Mouse (Mus musculus): ENCODE measurements around the gene Large1. TPM values are rescaled to one million over a fixed set of nuclear protein-coding genes. Genes with fewer than 3 reads are reported as not detected.

Gene Large1
- total RNA-seq, 1 experiment from 2014 or later = 4.3 TPM

DNA sequence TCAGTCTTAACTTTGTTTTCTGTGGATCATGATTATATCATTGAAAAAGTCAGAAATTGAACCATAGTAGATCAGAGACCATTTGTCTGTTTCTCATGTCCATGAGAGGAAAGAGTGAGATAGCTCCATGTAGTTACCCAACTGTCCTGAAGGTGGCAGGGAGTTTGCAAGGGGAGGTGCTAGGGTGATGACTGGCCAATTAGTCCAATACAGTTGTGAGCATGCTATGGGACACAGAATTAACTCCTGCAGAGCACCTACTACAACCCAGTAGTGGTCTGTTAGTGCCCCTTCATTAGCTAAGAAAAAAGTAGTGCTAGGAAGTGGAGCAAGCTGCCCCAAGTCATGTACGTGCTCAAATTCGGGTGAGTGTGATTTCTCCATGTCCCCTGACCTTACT is 520.2 kb downstream of the Large1 start:
- ATAC-seq (replicated peaks; ENCODE audit: low read depth, poor library complexity, severe bottlenecking) = peak; percentile 72; the same call in 1 of the 2 replicates

DNA sequence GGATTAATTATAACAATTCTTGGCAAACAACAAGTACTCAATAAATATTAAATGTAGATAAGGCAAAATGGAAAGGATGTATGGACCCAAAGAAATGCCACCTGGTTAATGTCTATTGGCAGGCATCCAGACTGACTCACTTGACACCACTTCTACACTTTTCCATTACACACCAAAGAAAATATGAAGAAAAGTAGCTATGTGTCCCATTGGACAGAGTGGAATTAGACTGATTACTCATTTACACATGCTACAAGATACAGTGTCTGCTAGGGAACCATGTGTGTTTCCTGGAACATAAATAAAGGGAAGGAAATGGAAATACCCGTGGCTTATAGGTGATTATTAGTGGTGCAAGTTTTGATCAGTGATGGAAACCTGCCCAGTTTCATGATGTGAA is 521.0 kb downstream of the Large1 start:
- no peak for ATAC-seq (replicated peaks; ENCODE audit: low read depth, poor library complexity, severe bottlenecking)

- ATAC-seq (replicated peaks; ENCODE audit: low read depth, poor library complexity, severe bottlenecking) = peak; percentile 61
Measured at GRCm38 (mm10) chr8:72817655-72818349, 535.5 kb downstream of the Large1 start.

DNA sequence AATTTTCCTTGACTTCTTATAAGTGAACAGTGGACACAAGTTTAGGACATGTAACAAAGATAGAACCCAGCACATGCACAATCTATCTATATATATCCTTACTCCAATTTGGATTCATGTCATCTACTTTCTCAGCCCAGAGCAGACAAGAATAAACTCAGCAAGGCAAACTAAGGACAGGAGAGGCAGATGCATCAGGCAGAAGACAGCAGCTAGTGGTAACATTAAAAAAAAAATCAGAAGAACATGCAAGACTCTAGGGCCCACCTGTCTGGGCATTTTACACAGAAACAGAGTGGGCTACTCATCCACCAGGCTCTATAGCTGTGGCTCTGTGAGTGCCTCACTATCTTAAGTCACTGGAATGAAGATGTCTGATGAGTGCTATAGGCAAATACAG is 536.7 kb downstream of the Large1 start:
- no peak for ATAC-seq (replicated peaks; ENCODE audit: low read depth, poor library complexity, severe bottlenecking)

DNA sequence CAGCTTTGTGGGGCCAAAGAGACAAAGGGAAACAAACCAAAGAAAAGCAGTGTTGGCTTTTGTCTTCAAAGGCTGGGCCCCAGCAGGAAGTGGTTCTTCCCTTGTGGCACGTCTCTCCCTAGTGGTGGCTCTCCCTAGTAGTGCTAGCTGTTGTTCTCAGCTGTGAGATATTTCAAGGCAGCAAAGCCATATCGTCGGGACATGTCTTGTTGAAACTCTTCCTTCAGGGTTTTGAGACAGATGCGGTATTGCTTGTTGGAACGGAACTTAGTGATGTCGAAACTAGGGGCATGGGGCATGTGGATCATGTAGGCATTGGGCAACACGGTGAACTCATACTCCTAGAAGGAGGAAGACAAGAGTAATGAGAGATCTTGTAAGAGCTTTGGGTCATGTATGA is 537.7 kb downstream of the Large1 start:
- ATAC-seq (replicated peaks; ENCODE audit: low read depth, poor library complexity, severe bottlenecking) = peak; percentile 92

DNA sequence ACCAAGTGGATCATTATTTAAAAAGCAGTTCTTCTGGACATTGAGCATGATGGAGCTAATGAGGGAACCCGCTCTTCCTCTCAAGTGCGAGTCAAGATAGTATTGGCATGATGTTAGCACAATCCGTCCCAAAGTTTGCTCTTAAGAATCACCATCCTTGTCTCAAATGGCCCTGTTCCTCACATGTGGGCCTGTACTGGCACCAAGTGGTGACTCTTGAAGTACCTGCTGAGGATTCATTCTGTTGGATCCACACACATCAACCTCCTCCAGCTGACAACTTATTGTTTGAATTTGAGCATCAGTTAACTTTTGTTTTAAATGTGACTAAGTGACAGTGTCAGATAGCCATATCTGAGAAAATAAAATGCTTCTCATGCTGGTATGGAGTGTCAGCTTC is 540.6 kb downstream of the Large1 start:
- ATAC-seq (replicated peaks; ENCODE audit: low read depth, poor library complexity, severe bottlenecking) = no peak

DNA sequence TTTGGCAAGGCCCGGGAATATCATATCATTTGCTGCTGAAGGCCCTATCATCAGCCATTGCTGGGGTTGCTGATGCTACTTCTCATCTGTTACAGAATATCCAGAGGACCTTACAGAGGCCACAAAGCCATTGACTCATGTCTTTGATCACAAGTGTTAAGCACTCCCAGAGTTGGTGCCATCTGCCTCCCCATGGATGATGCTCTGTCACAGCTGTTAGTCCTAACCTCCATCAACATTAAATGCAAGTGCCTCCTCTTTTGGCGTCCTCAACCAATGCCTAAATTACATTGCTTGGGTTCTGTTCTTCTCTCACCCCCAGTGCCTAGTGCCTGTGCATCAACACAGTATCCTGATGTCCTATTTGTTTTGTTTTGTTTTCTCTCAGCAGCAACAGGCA is 551.8 kb downstream of the Large1 start:
- no peak for ATAC-seq (replicated peaks; ENCODE audit: low read depth, poor library complexity, severe bottlenecking)

- no peak for ATAC-seq (replicated peaks; ENCODE audit: low read depth, poor library complexity, severe bottlenecking)
Measured at GRCm38 (mm10) chr8:72780644-72781043, 572.7 kb downstream of the Large1 start.

- ATAC-seq (replicated peaks; ENCODE audit: low read depth, poor library complexity, severe bottlenecking) = no peak
Measured at GRCm38 (mm10) chr8:72777797-72778196, 575.5 kb downstream of the Large1 start.

- ATAC-seq (replicated peaks; ENCODE audit: low read depth, poor library complexity, severe bottlenecking) = no peak
Measured at GRCm38 (mm10) chr8:72766777-72767176, 586.6 kb downstream of the Large1 start.

DNA sequence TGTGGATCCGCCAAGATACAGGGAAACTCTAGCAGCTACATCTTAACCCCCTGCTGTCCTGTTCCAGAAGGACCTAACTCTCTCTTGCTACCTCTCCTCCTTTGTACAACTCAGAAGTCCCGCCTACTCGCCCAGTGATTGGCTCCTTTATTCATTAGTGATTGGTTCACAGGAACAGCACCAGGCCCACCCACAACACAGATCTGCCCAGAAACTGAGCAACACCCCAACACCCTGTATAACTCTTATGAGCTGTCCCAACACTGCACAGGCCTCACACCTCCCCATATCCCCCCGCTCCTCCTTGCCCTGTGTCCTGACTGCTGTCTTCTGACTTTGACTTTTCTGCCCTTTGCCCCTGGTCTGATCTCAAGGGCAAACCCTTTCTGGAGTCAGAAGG is 587.6 kb downstream of the Large1 start:
- no peak for ATAC-seq (replicated peaks; ENCODE audit: low read depth, poor library complexity, severe bottlenecking)
